Mouse (Mus musculus) R1 (cell line): Measurements from ENCODE around the gene Asic4.
A peak's percentile ranks its signal among the peaks of the same experiment; 100 is the strongest.

Experiments used
- DNase-seq: peaks from one replicate; pipeline ENCODE4 v3.0.0-alpha.2; 2018; ENCODE audit warnings: low read depth, low spot score

Asic4 gene

GRCm38 (mm10) chr1:75450314-75451005 is at the start of gene Asic4:
Gene Asic4, plus strand, starts transcription at chr1:75450436.
- DNase-seq = peak; percentile 25

GRCm38 (mm10) chr1:75400493-75401115 is 49.6 kb upstream of the Asic4 start:
- no peak for DNase-seq

- no peak for DNase-seq
Measured at GRCm38 (mm10) chr1:75405547-75405946, 44.7 kb upstream of the Asic4 start.

GRCm38 (mm10) chr1:75406173-75406572 is 44.1 kb upstream of the Asic4 start:
- DNase-seq = no peak

DNA sequence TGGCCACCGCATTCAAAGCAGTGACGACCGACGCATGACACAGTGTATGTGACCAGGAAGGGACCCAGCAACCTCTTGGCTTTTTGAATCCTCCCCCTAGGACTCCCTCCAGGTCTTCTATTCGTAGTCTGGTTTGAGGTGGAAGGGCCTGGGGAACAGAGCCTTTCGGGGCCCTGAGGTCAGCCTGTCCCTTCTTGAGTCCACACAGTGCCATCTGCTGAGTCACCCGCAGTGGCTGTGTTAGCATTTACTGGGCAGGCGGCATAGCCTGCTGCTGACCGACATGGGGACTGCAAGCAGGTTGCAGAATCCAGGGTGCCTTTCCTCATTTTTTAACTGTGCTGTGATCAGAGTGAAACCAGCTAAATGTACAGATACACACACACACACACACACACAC is 43.2 kb upstream of the Asic4 start:
- DNase-seq = no peak

GRCm38 (mm10) chr1:75408210-75408609 is 42.0 kb upstream of the Asic4 start:
- no peak for DNase-seq

- no peak for DNase-seq
Measured at GRCm38 (mm10) chr1:75409950-75410349, 40.3 kb upstream of the Asic4 start.

- DNase-seq = no peak
Measured at GRCm38 (mm10) chr1:75412196-75412595, 38.0 kb upstream of the Asic4 start.

DNA sequence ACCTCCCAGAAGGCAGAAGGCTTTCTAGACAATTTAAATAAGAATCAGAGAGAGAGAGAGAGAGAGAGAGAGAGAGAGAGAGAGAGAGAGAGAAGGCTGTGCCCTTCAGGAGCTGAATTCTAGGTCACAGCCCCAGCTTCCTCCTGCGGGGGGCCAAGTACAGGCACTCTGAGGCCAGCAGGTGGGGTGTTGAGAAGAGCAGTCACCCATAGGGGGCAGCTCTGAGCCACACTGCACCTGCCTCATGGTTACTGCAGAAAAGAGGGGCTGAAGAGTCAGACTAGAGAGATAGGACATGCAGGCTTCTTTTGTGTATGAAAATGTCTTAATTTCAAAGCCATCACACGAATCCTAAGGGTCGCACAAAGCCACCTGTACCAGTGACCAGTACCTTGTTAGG is 36.5 kb upstream of the Asic4 start:
- DNase-seq = peak; percentile 69

GRCm38 (mm10) chr1:75421794-75422193 is 28.4 kb upstream of the Asic4 start:
- no peak for DNase-seq

- no peak for DNase-seq
Measured at GRCm38 (mm10) chr1:75422216-75422822, 27.9 kb upstream of the Asic4 start.

- peak; percentile 41 for DNase-seq
Measured at GRCm38 (mm10) chr1:75422823-75423471, 27.3 kb upstream of the Asic4 start.

GRCm38 (mm10) chr1:75423780-75424390 is 26.4 kb upstream of the Asic4 start:
- DNase-seq = no peak

- DNase-seq = peak; percentile 87
Measured at GRCm38 (mm10) chr1:75425796-75426471, 24.3 kb upstream of the Asic4 start.

GRCm38 (mm10) chr1:75435475-75436328 is 14.5 kb upstream of the Asic4 start, which contains the start of gene Gmppa:
Gene Gmppa, plus strand, starts transcription at chr1:75435930.
- peak; percentile 93 for DNase-seq

DNA sequence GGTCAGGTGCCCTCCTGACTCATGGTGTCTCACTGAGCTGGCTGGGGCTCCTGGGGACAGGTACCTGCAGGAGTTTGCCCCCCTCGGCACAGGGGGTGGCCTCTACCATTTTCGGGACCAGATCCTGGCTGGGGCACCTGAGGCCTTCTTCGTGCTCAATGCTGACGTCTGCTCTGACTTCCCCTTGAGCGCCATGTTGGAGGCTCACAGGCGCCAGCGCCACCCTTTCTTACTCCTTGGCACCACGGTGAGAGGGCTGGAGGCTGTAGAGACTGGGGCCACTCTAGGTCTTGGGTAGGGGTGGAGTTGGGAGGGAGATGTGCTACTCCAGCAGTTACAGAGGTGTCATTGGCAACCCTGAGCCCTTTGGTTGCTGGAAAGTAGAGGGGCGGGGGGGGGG is 11.5 kb upstream of the Asic4 start:
- no peak for DNase-seq

- DNase-seq = no peak
Measured at GRCm38 (mm10) chr1:75440661-75441060, 9.6 kb upstream of the Asic4 start.

- no peak for DNase-seq
Measured at GRCm38 (mm10) chr1:75441471-75441996, 8.7 kb upstream of the Asic4 start.

GRCm38 (mm10) chr1:75442171-75442570 is 8.1 kb upstream of the Asic4 start:
- DNase-seq = no peak

DNA sequence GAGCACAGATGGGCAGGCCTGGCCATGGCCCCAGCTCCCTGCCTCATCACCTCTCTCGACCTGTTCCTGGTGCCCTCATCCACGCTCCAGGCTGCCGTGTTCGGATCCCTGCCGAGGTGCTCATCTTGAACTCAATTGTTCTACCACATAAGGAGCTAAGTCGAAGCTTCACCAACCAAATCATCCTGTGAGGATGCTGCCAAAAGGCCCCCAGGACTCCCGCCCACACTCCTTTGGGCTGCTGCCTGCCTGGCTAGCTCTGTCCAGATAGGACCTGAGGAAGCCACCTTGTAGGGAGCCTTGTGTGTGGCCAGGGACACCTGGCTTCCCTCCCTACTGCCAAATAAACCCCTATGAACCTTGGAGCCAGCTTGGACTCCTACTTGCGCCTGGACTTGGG is 7.4 kb upstream of the Asic4 start:
- DNase-seq = no peak
